Mouse (Mus musculus): ENCODE data around the gene Cul7. TPM values are rescaled to one million over a fixed set of nuclear protein-coding genes. Genes with fewer than 3 reads are reported as not detected.

The Cul7 gene
- polyA plus RNA-seq, 1 experiment from 2014 or later: 41.9 TPM

- WGBS: 93% methylated on average over 17 of the region's 17 CpGs
- ATAC-seq: no peak
Observed at GRCm38 (mm10) chr17:46642060-46642459, 8.1 kb upstream of the Cul7 start.

GRCm38 (mm10) chr17:46644152-46644805 lies 5.9 kb upstream of the Cul7 start:
- ATAC-seq: no peak
- 88% methylated on average over 12 of the region's 12 CpGs for WGBS
- no peak overlapping the region for H3K9ac ChIP-seq (ENCODE audit: low read depth, low read length)

More at GRCm38 (mm10) chr17:46642060-46642459, 8.1 kb upstream of the Cul7 start:
- H3K4me2 ChIP-seq (ENCODE audit: low read length): no peak overlapping the region
- no peak overlapping the region for H3K9ac ChIP-seq (ENCODE audit: low read depth, low read length)
- no peak overlapping the region for H3K4me3 ChIP-seq (ENCODE audit: low read depth, low read length)
- peaks cover 16% of the 10 kb centered on the region for H3K4me1 ChIP-seq (ENCODE audit: control insufficient read depth, insufficient read depth, low read length)
- H3K9me3 ChIP-seq (replicated peaks; ENCODE audit: control insufficient read depth, low read length, poor library complexity, severe bottlenecking): no peaks in the 10 kb centered on the region
- peaks cover 15% of the 10 kb centered on the region for H3K36me3 ChIP-seq (ENCODE audit: control insufficient read depth, insufficient read depth, low read length)
- no peaks in the 10 kb centered on the region for H3K27me3 ChIP-seq (ENCODE audit: control insufficient read depth, insufficient read depth, low read depth, low read length)
- no peak overlapping the region for H3K27ac ChIP-seq (ENCODE audit: low read length)

GRCm38 (mm10) chr17:46644916-46645475 lies 5.1 kb upstream of the Cul7 start:
- peak; percentile 9 for ATAC-seq
- peaks cover 6% of the 10 kb centered on the region; the same call in 1 of the 2 replicates for H3K36me3 ChIP-seq (ENCODE audit: control insufficient read depth, insufficient read depth, low read length)
- peak overlapping the region; percentile 71 for H3K4me3 ChIP-seq (ENCODE audit: low read depth, low read length)
- peak overlapping the region; percentile 80 for H3K9ac ChIP-seq (ENCODE audit: low read depth, low read length)
- H3K27me3 ChIP-seq (ENCODE audit: control insufficient read depth, insufficient read depth, low read depth, low read length): no peaks in the 10 kb centered on the region
- peaks cover 25% of the 10 kb centered on the region for H3K4me1 ChIP-seq (ENCODE audit: control insufficient read depth, insufficient read depth, low read length)
- peak overlapping the region; percentile 41; the same call in 1 of the 2 replicates for H3K27ac ChIP-seq (ENCODE audit: low read length)
- H3K4me2 ChIP-seq (ENCODE audit: low read length): peak overlapping the region; percentile 84
- H3K9me3 ChIP-seq (replicated peaks; ENCODE audit: control insufficient read depth, low read length, poor library complexity, severe bottlenecking): no peaks in the 10 kb centered on the region
- 11% methylated on average over 11 of the region's 11 CpGs for WGBS

More at GRCm38 (mm10) chr17:46644152-46644805, 5.9 kb upstream of the Cul7 start:
- peaks cover 11% of the 10 kb centered on the region for H3K36me3 ChIP-seq (ENCODE audit: control insufficient read depth, insufficient read depth, low read length)
- no peak overlapping the region; the same call in 1 of the 2 replicates for H3K4me3 ChIP-seq (ENCODE audit: low read depth, low read length)
- H3K4me1 ChIP-seq (ENCODE audit: control insufficient read depth, insufficient read depth, low read length): peaks cover 18% of the 10 kb centered on the region
- H3K9me3 ChIP-seq (replicated peaks; ENCODE audit: control insufficient read depth, low read length, poor library complexity, severe bottlenecking): no peaks in the 10 kb centered on the region
- H3K4me2 ChIP-seq (ENCODE audit: low read length): peak overlapping the region; percentile 84; the same call in 1 of the 2 replicates
- no peak overlapping the region for H3K27ac ChIP-seq (ENCODE audit: low read length)
- H3K27me3 ChIP-seq (ENCODE audit: control insufficient read depth, insufficient read depth, low read depth, low read length): no peaks in the 10 kb centered on the region

- Histone ChIP-seq H3K4me2 (ENCODE audit: low read length) (peak within 1 kb of the TSS; percentile 84), H3K27ac (ENCODE audit: low read length) (peak within 1 kb of the TSS; percentile 89), H3K36me3 (ENCODE audit: control insufficient read depth, insufficient read depth, low read length) (peaks cover 2% of the 10 kb centered on the region; the same call in 1 of the 2 replicates), H3K9me3 (replicated peaks; ENCODE audit: control insufficient read depth, low read length, poor library complexity, severe bottlenecking) (no peaks in the 10 kb centered on the region), H3K4me1 (ENCODE audit: control insufficient read depth, insufficient read depth, low read length) (peaks cover 25% of the 10 kb centered on the region), H3K9ac (ENCODE audit: low read depth, low read length) (peak within 1 kb of the TSS; percentile 80), H3K4me3 (ENCODE audit: low read depth, low read length) (peak within 1 kb of the TSS; percentile 71), H3K27me3 (ENCODE audit: control insufficient read depth, insufficient read depth, low read depth, low read length) (no peaks in the 10 kb centered on the region)
- WGBS: under 1% methylated on average over 53 of the region's 53 CpGs
- peak; percentile 61 for ATAC-seq
Observed at GRCm38 (mm10) chr17:46645561-46646321, 4.4 kb upstream of the Cul7 start, which contains the start of the genes Klc4 and Mrpl2. Klc4 (minus strand) TSS chr17:46646022. Mrpl2 (plus strand) TSS chr17:46646229.

GRCm38 (mm10) chr17:46646322-46646662 lies 3.8 kb upstream of the Cul7 start:
- Histone ChIP-seq H3K27ac (ENCODE audit: low read length) (peak overlapping the region; percentile 89), H3K36me3 (ENCODE audit: control insufficient read depth, insufficient read depth, low read length) (peaks cover 2% of the 10 kb centered on the region; the same call in 1 of the 2 replicates), H3K9ac (ENCODE audit: low read depth, low read length) (peak overlapping the region; percentile 75), H3K27me3 (ENCODE audit: control insufficient read depth, insufficient read depth, low read depth, low read length) (no peaks in the 10 kb centered on the region), H3K4me1 (ENCODE audit: control insufficient read depth, insufficient read depth, low read length) (peaks cover 30% of the 10 kb centered on the region), H3K4me2 (ENCODE audit: low read length) (peak overlapping the region; percentile 79), H3K9me3 (replicated peaks; ENCODE audit: control insufficient read depth, low read length, poor library complexity, severe bottlenecking) (no peaks in the 10 kb centered on the region), H3K4me3 (ENCODE audit: low read depth, low read length) (peak overlapping the region; percentile 71)
- ATAC-seq: no peak
- under 1% methylated on average over 19 of the region's 19 CpGs for WGBS

- no peak overlapping the region for H3K9ac ChIP-seq (ENCODE audit: low read depth, low read length)
- no peak for ATAC-seq
- peaks cover 40% of the 10 kb centered on the region for H3K4me1 ChIP-seq (ENCODE audit: control insufficient read depth, insufficient read depth, low read length)
- H3K27me3 ChIP-seq (ENCODE audit: control insufficient read depth, insufficient read depth, low read depth, low read length): no peaks in the 10 kb centered on the region
- H3K4me3 ChIP-seq (ENCODE audit: low read depth, low read length): no peak overlapping the region
- WGBS: 94% methylated on average over 7 of the region's 7 CpGs
- no peaks in the 10 kb centered on the region for H3K9me3 ChIP-seq (replicated peaks; ENCODE audit: control insufficient read depth, low read length, poor library complexity, severe bottlenecking)
- H3K27ac ChIP-seq (ENCODE audit: low read length): no peak overlapping the region
- H3K4me2 ChIP-seq (ENCODE audit: low read length): no peak overlapping the region
- H3K36me3 ChIP-seq (ENCODE audit: control insufficient read depth, insufficient read depth, low read length): no peaks in the 10 kb centered on the region
Observed at GRCm38 (mm10) chr17:46647279-46647678, 2.9 kb upstream of the Cul7 start.

- no peak for ATAC-seq
- peaks cover 42% of the 10 kb centered on the region for H3K4me1 ChIP-seq (ENCODE audit: control insufficient read depth, insufficient read depth, low read length)
- H3K9ac ChIP-seq (ENCODE audit: low read depth, low read length): no peak overlapping the region
- H3K27me3 ChIP-seq (ENCODE audit: control insufficient read depth, insufficient read depth, low read depth, low read length): no peaks in the 10 kb centered on the region
- no peak overlapping the region for H3K4me2 ChIP-seq (ENCODE audit: low read length)
- H3K36me3 ChIP-seq (ENCODE audit: control insufficient read depth, insufficient read depth, low read length): peaks cover 7% of the 10 kb centered on the region; the same call in 1 of the 2 replicates
- H3K9me3 ChIP-seq (replicated peaks; ENCODE audit: control insufficient read depth, low read length, poor library complexity, severe bottlenecking): no peaks in the 10 kb centered on the region
- H3K4me3 ChIP-seq (ENCODE audit: low read depth, low read length): no peak overlapping the region
- WGBS: 90% methylated on average over 9 of the region's 9 CpGs
- no peak overlapping the region for H3K27ac ChIP-seq (ENCODE audit: low read length)
Observed at GRCm38 (mm10) chr17:46648436-46648835, 1.7 kb upstream of the Cul7 start.

GRCm38 (mm10) chr17:46649811-46650210 lies 326 bp upstream of the Cul7 start:
- Histone ChIP-seq H3K9ac (ENCODE audit: low read depth, low read length) (peak overlapping the region; percentile 93), H3K36me3 (ENCODE audit: control insufficient read depth, insufficient read depth, low read length) (peaks cover 12% of the 10 kb centered on the region), H3K9me3 (replicated peaks; ENCODE audit: control insufficient read depth, low read length, poor library complexity, severe bottlenecking) (no peaks in the 10 kb centered on the region), H3K4me3 (ENCODE audit: low read depth, low read length) (peak overlapping the region; percentile 71), H3K4me2 (ENCODE audit: low read length) (peak overlapping the region; percentile 88), H3K27me3 (ENCODE audit: control insufficient read depth, insufficient read depth, low read depth, low read length) (no peaks in the 10 kb centered on the region), H3K4me1 (ENCODE audit: control insufficient read depth, insufficient read depth, low read length) (peaks cover 36% of the 10 kb centered on the region), H3K27ac (ENCODE audit: low read length) (peak overlapping the region; percentile 95)
- no peak for ATAC-seq
- 35% methylated on average over 15 of the region's 15 CpGs for WGBS
